Mouse (Mus musculus) liver, embryonic 14.5 days (tissue): ENCODE results near the gene Avpr1a.

Experiments
- CTCF ChIP-seq: IDR thresholded peaks from 2 replicates; pipeline ENCODE4 v1.5.1; 2016; ENCODE audit warnings: antibody characterized with exemption, low read depth, control low read depth
- EP300 ChIP-seq: IDR thresholded peaks from 2 replicates; pipeline ENCODE4 v1.6.1; 2016; ENCODE audit warnings: antibody characterized with exemption, low read depth

- TF ChIP-seq EP300 (no peak), CTCF (no peak)
Measured at GRCm38 (mm10) chr10:122476846-122477245, 28.5 kb downstream of the Avpr1a start.
